Comparison of ENCODE assay signal across 8 mouse cellular contexts in genomic region chr3:102723841-102724570, GRCm38 (mm10). TPM values are rescaled to one million over a fixed set of nuclear protein-coding genes. Genes with fewer than 3 reads are reported as not detected.
DNase-seq lines count a peak whose midpoint lies in the region; ATAC-seq lines count a peak whose summit lies in the region.

No protein-coding gene starts in this region.

- no peak overlapping the region for H3K9ac ChIP-seq in intestine, embryonic 15.5 days
- no peak overlapping the region for H3K9ac ChIP-seq in lung, embryonic 15.5 days

- H3K9me3 ChIP-seq in intestine, embryonic 15.5 days: no peaks in the 10 kb centered on the region
- H3K9me3 ChIP-seq in lung, embryonic 15.5 days: no peaks in the 10 kb centered on the region

- H3K4me2 ChIP-seq in intestine, embryonic 15.5 days (replicated peaks): peak overlapping the region; percentile 41
- H3K4me2 ChIP-seq in lung, embryonic 15.5 days: peak overlapping the region; percentile 30

- no peak for ATAC-seq in intestine, embryonic 15.5 days
- no peak for ATAC-seq in lung, embryonic 15.5 days (ENCODE audit: borderline replicate concordance, extremely low read depth, low FRiP score, low TSS enrichment)
- no peak for ATAC-seq in frontal cortex, adult (ENCODE audit: low TSS enrichment)

- peaks cover 8% of the 10 kb centered on the region; the same call in 1 of the 2 replicates for H3K4me1 ChIP-seq in intestine, embryonic 15.5 days (replicated peaks)
- peaks cover 13% of the 10 kb centered on the region; the same call in 1 of the 2 replicates for H3K4me1 ChIP-seq in lung, embryonic 15.5 days

- H3K4me3 ChIP-seq in intestine, embryonic 15.5 days (replicated peaks): no peak overlapping the region
- H3K4me3 ChIP-seq in lung, embryonic 15.5 days: no peak overlapping the region

- no peak overlapping the region for H3K27ac ChIP-seq in intestine, embryonic 15.5 days
- peak overlapping the region; percentile 17; the same call in 1 of the 2 replicates for H3K27ac ChIP-seq in lung, embryonic 15.5 days

- no peaks in the 10 kb centered on the region for H3K27me3 ChIP-seq in intestine, embryonic 15.5 days (replicated peaks)
- no peaks in the 10 kb centered on the region for H3K27me3 ChIP-seq in lung, embryonic 15.5 days

- 40% methylated on average over 6 of the region's 6 CpGs for WGBS in intestine, embryonic 15.5 days
- 43% methylated on average over 6 of the region's 6 CpGs for WGBS in lung, embryonic 15.5 days

- H3K36me3 ChIP-seq in intestine, embryonic 15.5 days: no peaks in the 10 kb centered on the region
- no peaks in the 10 kb centered on the region for H3K36me3 ChIP-seq in lung, embryonic 15.5 days

- DNase-seq in thymus, postnatal 25 days: peak; percentile 48
- no peak for DNase-seq in thymus, postnatal 10 days (ENCODE audit: low spot score in 2 of 2)
- DNase-seq in gastrocnemius, postnatal 10 days: peak; percentile 53
- DNase-seq in testis, postnatal 10 days (ENCODE audit: low spot score): peak; percentile 72
- DNase-seq in layer of hippocampus, adult 18-20 months (ENCODE audit: low spot score in 2 of 2): no peak

RNA-seq across cellular contexts. Expression of gene Tspan2, which starts 10.3 kb away (rescaled TPM):
- total RNA-seq in gastrocnemius, postnatal 10 days (2021): 10 to 100 TPM; 14.9 to 19.6 TPM
- polyA plus RNA-seq in intestine, embryonic 15.5 days (2015; fragmentation: Nextera tagmentation; extraction: Ambion mirVana): 15.2 and 15.4 TPM in 2 replicates
- 14.5 and 15.6 TPM in 2 replicates for polyA plus RNA-seq in lung, embryonic 15.5 days (2015; fragmentation: Nextera tagmentation; extraction: Ambion mirVana)
- total RNA-seq in layer of hippocampus, adult 18-20 months (2021): 10 to 100 TPM; 52.5 to 66.4 TPM

RNA-seq across cellular contexts. Expression of gene Tshb, which starts 58.5 kb away (rescaled TPM):
- not detected for total RNA-seq in gastrocnemius, postnatal 10 days (2021)
- polyA plus RNA-seq in intestine, embryonic 15.5 days (2015; fragmentation: Nextera tagmentation; extraction: Ambion mirVana): 0.11 and 0.27 TPM in 2 replicates
- 0.09 and 0.30 TPM in 2 replicates for polyA plus RNA-seq in lung, embryonic 15.5 days (2015; fragmentation: Nextera tagmentation; extraction: Ambion mirVana)
- not detected for total RNA-seq in layer of hippocampus, adult 18-20 months (2021)

Comparison
In these comparisons a context has a peak if more than half of its experiments do, and no peak if none do; other contexts are left out.
1. DNase-seq: peak in thymus, postnatal 25 days (single experiment), gastrocnemius, postnatal 10 days (single experiment) and testis, postnatal 10 days (single experiment); none in thymus, postnatal 10 days (0 of 2) and layer of hippocampus, adult 18-20 months (0 of 2).